14 mouse cellular contexts compared by ENCODE assay signal in the genomic region with DNA sequence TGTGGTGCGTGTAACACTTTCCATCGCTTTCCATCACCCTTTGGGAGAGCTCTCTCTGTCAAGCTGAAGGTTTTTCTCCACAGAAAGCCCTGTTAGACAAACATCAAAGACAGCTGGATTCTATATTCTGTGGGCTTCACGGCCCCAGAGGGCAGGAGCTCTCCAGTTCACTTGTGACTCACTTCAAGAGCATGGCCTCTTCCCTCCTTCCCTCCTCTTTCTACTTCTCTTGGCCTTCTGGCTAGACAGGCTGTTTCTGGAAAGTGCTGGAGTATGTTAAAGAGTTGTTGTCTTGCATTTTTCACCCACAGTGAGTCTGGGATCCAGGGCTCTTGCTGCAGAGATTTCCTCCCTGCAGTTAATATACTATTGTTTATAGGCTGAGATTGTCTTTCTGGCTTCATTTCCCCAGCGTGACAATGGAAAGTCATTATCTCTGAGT.
DNase-seq lines count a peak whose midpoint lies in the region; ATAC-seq lines count a peak whose summit lies in the region.
"Had no signal": no experiment of that assay in that cellular context is flagged by ENCODE, and none has a peak within 500 bp of the region (broad histone marks: within the 10 kb centered on the region; RNA-seq: fewer than 3 reads in every experiment).

No protein-coding gene starts in this region.

- no peak overlapping the region for H3K9ac ChIP-seq in kidney, embryonic 14.5 days (ENCODE audit: low read depth, low read length)
- no peak overlapping the region for H3K9ac ChIP-seq in embryonic facial prominence, embryonic 14.5 days (ENCODE audit: low read depth, low read length)
- H3K9ac ChIP-seq: liver, postnatal 0 days; midbrain, embryonic 15.5 days had no signal

- no peaks in the 10 kb centered on the region for H3K9me3 ChIP-seq in kidney, embryonic 14.5 days (ENCODE audit: control insufficient read depth, low read length)
- no peaks in the 10 kb centered on the region for H3K9me3 ChIP-seq in embryonic facial prominence, embryonic 14.5 days (ENCODE audit: control insufficient read depth, low read length)
- H3K9me3 ChIP-seq: limb, embryonic 10.5 days; midbrain, embryonic 15.5 days had no signal

- 30% methylated on average over 4 of the region's 4 CpGs for WGBS in kidney, embryonic 14.5 days
- 43% methylated on average over 4 of the region's 4 CpGs for WGBS in embryonic facial prominence, embryonic 14.5 days

- no peaks in the 10 kb centered on the region for H3K36me3 ChIP-seq in kidney, embryonic 14.5 days (ENCODE audit: control insufficient read depth, insufficient read depth, low read length)
- no peaks in the 10 kb centered on the region for H3K36me3 ChIP-seq in embryonic facial prominence, embryonic 14.5 days (ENCODE audit: control insufficient read depth, insufficient read depth, low read length)
- H3K36me3 ChIP-seq: limb, embryonic 10.5 days; midbrain, embryonic 15.5 days had no signal

- H3K4me1 ChIP-seq in kidney, embryonic 14.5 days (ENCODE audit: control insufficient read depth, insufficient read depth, low read length) = peaks cover 13% of the 10 kb centered on the region; the same call in 1 of the 2 replicates
- no peaks in the 10 kb centered on the region for H3K4me1 ChIP-seq in embryonic facial prominence, embryonic 14.5 days (ENCODE audit: control insufficient read depth, insufficient read depth, low read length)
- H3K4me1 ChIP-seq: midbrain, embryonic 15.5 days had no signal

- H3K4me3 ChIP-seq in kidney, embryonic 14.5 days (ENCODE audit: low read length) = no peak overlapping the region
- no peak overlapping the region for H3K4me3 ChIP-seq in embryonic facial prominence, embryonic 14.5 days (ENCODE audit: low read depth, low read length)
- H3K4me3 ChIP-seq: erythroblast, embryonic 14.5 days; limb, embryonic 10.5 days; midbrain, embryonic 15.5 days had no signal

- peak; percentile 87 for ATAC-seq in kidney, embryonic 14.5 days (ENCODE audit: low FRiP score, low TSS enrichment)
- no peak for ATAC-seq in embryonic facial prominence, embryonic 14.5 days (ENCODE audit: low read depth)
- ATAC-seq: liver, postnatal 0 days; midbrain, embryonic 15.5 days had no signal

- H3K4me2 ChIP-seq in kidney, embryonic 14.5 days (replicated peaks; ENCODE audit: low read depth, low read length) = no peak overlapping the region
- H3K4me2 ChIP-seq in embryonic facial prominence, embryonic 14.5 days (ENCODE audit: low read depth, low read length) = no peak overlapping the region
- H3K4me2 ChIP-seq: midbrain, embryonic 15.5 days had no signal

- intact Hi-C loops in left cerebral cortex, postnatal 14 days (cut with DNase I) = no loop called here

- H3K27me3 ChIP-seq in kidney, embryonic 14.5 days (ENCODE audit: control insufficient read depth, insufficient read depth, low read length) = no peaks in the 10 kb centered on the region
- H3K27me3 ChIP-seq in embryonic facial prominence, embryonic 14.5 days (replicated peaks; ENCODE audit: control insufficient read depth, insufficient read depth, low read length) = no peaks in the 10 kb centered on the region
- H3K27me3 ChIP-seq: midbrain, embryonic 15.5 days had no signal

- peak overlapping the region; percentile 55; the same call in 1 of the 2 replicates for H3K27ac ChIP-seq in kidney, embryonic 14.5 days (ENCODE audit: low read depth, low read length)
- H3K27ac ChIP-seq in embryonic facial prominence, embryonic 14.5 days (replicated peaks; ENCODE audit: low read depth, low read length) = no peak overlapping the region
- H3K27ac ChIP-seq: limb, embryonic 10.5 days; midbrain, embryonic 15.5 days had no signal

- DNase-seq in kidney, postnatal 14 days = no peak
- DNase-seq in Muller cell, postnatal 12 days (ENCODE audit: inconsistent ontology term) = peak; percentile 53
- DNase-seq in embryonic facial prominence, embryonic 14.5 days (ENCODE audit: low spot score) = peak; percentile 48
- DNase-seq in lung, postnatal 4 days = peak; percentile 17 to 51
- no peak for DNase-seq in retina, postnatal 1 day
- DNase-seq in left cerebral cortex, postnatal 14 days (ENCODE audit: low spot score in 2 of 2) = no peak
- DNase-seq: cerebellum, adult 9-10 months; layer of hippocampus, adult 9-11 months; liver, postnatal 0 days; thymus, postnatal 25 days had no signal

Comparison
In these comparisons a context has a peak if more than half of its experiments do, and no peak if none do; other contexts are left out.
1. DNase-seq: peak in Muller cell, postnatal 12 days (single experiment), embryonic facial prominence, embryonic 14.5 days (single experiment) and lung, postnatal 4 days (2 of 2); none in kidney, postnatal 14 days (single experiment), retina, postnatal 1 day (single experiment) and left cerebral cortex, postnatal 14 days (0 of 2).